Mouse (Mus musculus) lung, postnatal 0 days (tissue): ENCODE results near the gene Ubqln5. TPM values are rescaled to one million over a fixed set of nuclear protein-coding genes. Genes with fewer than 3 reads are reported as not detected.
A peak's percentile ranks its signal among the peaks of the same experiment; 100 is the strongest.

Source experiments
- ATAC-seq: fragments of 200-750 bp; cut with Nextera tagmentation; 2 replicates; pipeline ENCODE4 v1.8.0; 2017; ENCODE audit warnings: moderate library complexity
- DNase-seq: peaks from one replicate; pipeline ENCODE4 v3.0.0-alpha.2; 2016; ENCODE audit warnings: low spot score
- H3K27ac ChIP-seq: fragments of 300-500 bp; sonication (generic); 2 replicates; pipeline ENCODE4 v1.5.1; 2014; ENCODE audit warnings: antibody characterized with exemption, mild to moderate bottlenecking, low read length, mixed read lengths
- H3K27me3 ChIP-seq: fragments of 300-500 bp; sonication (generic); replicated peaks from 2 replicates; pipeline ENCODE4 v1.6.1; 2014; ENCODE audit warnings: low read length, mixed read lengths; ENCODE audit not compliant: insufficient read depth
- H3K36me3 ChIP-seq: fragments of 300-500 bp; sonication (generic); 2 replicates; pipeline ENCODE4 v1.6.1; 2014; ENCODE audit warnings: low read length, mixed read lengths; ENCODE audit not compliant: insufficient read depth
- H3K4me1 ChIP-seq: fragments of 300-500 bp; sonication (generic); 2 replicates; pipeline ENCODE4 v1.6.1; 2014; ENCODE audit warnings: antibody characterized with exemption, low read depth, low read length, mixed read lengths; ENCODE audit not compliant: insufficient read depth
- H3K4me2 ChIP-seq: fragments of 300-500 bp; sonication (generic); replicated peaks from 2 replicates; pipeline ENCODE4 v1.6.1; 2014; ENCODE audit warnings: low read depth, mild to moderate bottlenecking, low read length, moderate library complexity, mixed read lengths
- H3K4me3 ChIP-seq: fragments of 300-500 bp; sonication (generic); 2 replicates; pipeline ENCODE4 v1.5.1; 2014; ENCODE audit warnings: low read depth, low read length
- H3K9ac ChIP-seq: fragments of 300-500 bp; sonication (generic); replicated peaks from 2 replicates; pipeline ENCODE4 v1.6.1; 2014; ENCODE audit warnings: low read depth, mild to moderate bottlenecking
- H3K9me3 ChIP-seq: fragments of 300-500 bp; sonication (generic); 2 replicates; pipeline ENCODE4 v1.6.1; 2016; ENCODE audit warnings: low read length, mixed read lengths
- CTCF ChIP-seq: IDR thresholded peaks from 2 replicates; pipeline ENCODE4 v1.5.1; 2016; ENCODE audit warnings: antibody characterized with exemption, mild to moderate bottlenecking
- EP300 ChIP-seq: IDR thresholded peaks from 2 replicates; pipeline ENCODE4 v1.6.1; 2016; ENCODE audit warnings: antibody characterized with exemption, mild to moderate bottlenecking, control low read depth
- WGBS: fragments of 180-500 bp; shearing (Covaris S2); extraction: QIAGEN DNeasy Blood & Tissue Kit; methylation state at CpG from one replicate; pipeline ENCODE4 v1.1.7; 2014; 5-methylcytosine and 5-hydroxymethylcytosine counted together
- polyA plus RNA-seq: library from polyadenylated mRNA; unstranded; fragments of >200 nt; fragmentation: Nextera tagmentation; extraction: Ambion mirVana; gene quantifications from 2 replicates; pipeline ENCODE4 v1.2.1, GENCODE M21; 2015

Ubqln5 gene
- polyA plus RNA-seq: not detected in 2 replicates

- no peak for DNase-seq
- H3K27me3 ChIP-seq: no peaks in the 10 kb centered on the region
- H3K9ac ChIP-seq: no peak within 1 kb of the TSS
- H3K4me2 ChIP-seq: no peak within 1 kb of the TSS
- H3K36me3 ChIP-seq: no peaks in the 10 kb centered on the region
- no peak within 1 kb of the TSS for H3K4me3 ChIP-seq
- no peaks in the 10 kb centered on the region for H3K9me3 ChIP-seq
- no peak for ATAC-seq
- WGBS: 85% methylated on average over 5 of the region's 5 CpGs
- TF ChIP-seq CTCF: no peak
- TF ChIP-seq EP300: no peak
- H3K4me1 ChIP-seq: no peaks in the 10 kb centered on the region
- H3K27ac ChIP-seq: no peak within 1 kb of the TSS
Measured at GRCm38 (mm10) chr7:104129726-104130125, at the start of gene Ubqln5. Ubqln5 (minus strand) TSS chr7:104129826.

GRCm38 (mm10) chr7:104179074-104179473, 49.4 kb upstream of the Ubqln5 start:
- H3K4me2 ChIP-seq: no peak overlapping the region
- 76% methylated on average over 1 of the region's 1 CpGs for WGBS
- no peaks in the 10 kb centered on the region for H3K27me3 ChIP-seq
- ATAC-seq (no peak), DNase-seq (no peak)
- H3K9me3 ChIP-seq: no peaks in the 10 kb centered on the region
- no peak overlapping the region for H3K27ac ChIP-seq
- TF ChIP-seq CTCF: no peak
- H3K4me1 ChIP-seq: no peaks in the 10 kb centered on the region
- H3K36me3 ChIP-seq: no peaks in the 10 kb centered on the region
- H3K9ac ChIP-seq: no peak overlapping the region
- H3K4me3 ChIP-seq: no peak overlapping the region

GRCm38 (mm10) chr7:104178422-104179054, 48.9 kb upstream of the Ubqln5 start:
- H3K27ac ChIP-seq: no peak overlapping the region
- no peak for ATAC-seq
- H3K9me3 ChIP-seq: no peaks in the 10 kb centered on the region
- no peaks in the 10 kb centered on the region for H3K4me1 ChIP-seq
- H3K4me2 ChIP-seq: no peak overlapping the region
- no peak overlapping the region for H3K9ac ChIP-seq
- TF ChIP-seq EP300 (no peak), CTCF (no peak)
- no peak overlapping the region for H3K4me3 ChIP-seq
- no peaks in the 10 kb centered on the region for H3K27me3 ChIP-seq
- no peaks in the 10 kb centered on the region for H3K36me3 ChIP-seq
- WGBS: 56% methylated on average over 5 of the region's 5 CpGs
- DNase-seq: no peak

- no peak for DNase-seq
- TF ChIP-seq CTCF (no peak), EP300 (no peak)
Measured at GRCm38 (mm10) chr7:104175085-104175484, 45.5 kb upstream of the Ubqln5 start.

GRCm38 (mm10) chr7:104169634-104170204, 40.1 kb upstream of the Ubqln5 start:
- Histone ChIP-seq H3K27me3 (no peaks in the 10 kb centered on the region), H3K9ac (no peak overlapping the region), H3K27ac (no peak overlapping the region), H3K9me3 (no peaks in the 10 kb centered on the region), H3K36me3 (no peaks in the 10 kb centered on the region), H3K4me3 (no peak overlapping the region), H3K4me1 (no peaks in the 10 kb centered on the region), H3K4me2 (no peak overlapping the region)
- peak; percentile 17 for DNase-seq
- no peak for TF ChIP-seq EP300
- TF ChIP-seq CTCF: no peak
- 36% methylated on average over 6 of the region's 6 CpGs for WGBS
- ATAC-seq: peak; percentile 25; the same call in 1 of the 2 replicates

More at GRCm38 (mm10) chr7:104175085-104175484, 45.5 kb upstream of the Ubqln5 start:
- Histone ChIP-seq H3K27me3 (no peaks in the 10 kb centered on the region), H3K36me3 (no peaks in the 10 kb centered on the region), H3K4me3 (no peak overlapping the region), H3K4me1 (no peaks in the 10 kb centered on the region), H3K9ac (no peak overlapping the region), H3K4me2 (no peak overlapping the region), H3K27ac (no peak overlapping the region), H3K9me3 (no peaks in the 10 kb centered on the region)
- no peak for ATAC-seq
- WGBS: 68% methylated on average over 1 of the region's 1 CpGs

- H3K4me1 ChIP-seq: no peaks in the 10 kb centered on the region
- WGBS: 64% methylated on average over 6 of the region's 6 CpGs
- ATAC-seq (peak; percentile 23; the same call in 1 of the 2 replicates), DNase-seq (peak; percentile 36)
- no peaks in the 10 kb centered on the region for H3K27me3 ChIP-seq
- no peaks in the 10 kb centered on the region for H3K9me3 ChIP-seq
- no peak overlapping the region for H3K9ac ChIP-seq
- TF ChIP-seq EP300 (no peak), CTCF (peak; percentile 35; the same call in 1 of the 2 replicates)
- no peak overlapping the region for H3K27ac ChIP-seq
- H3K36me3 ChIP-seq: no peaks in the 10 kb centered on the region
- H3K4me3 ChIP-seq: no peak overlapping the region
- no peak overlapping the region for H3K4me2 ChIP-seq
Measured at GRCm38 (mm10) chr7:104167105-104167504, 37.5 kb upstream of the Ubqln5 start.
